In genomic region chr9:121495529-121495928, GRCm38 (mm10) we compare ENCODE assay signal across 8 mouse cellular contexts. TPM values are rescaled to one million over a fixed set of nuclear protein-coding genes. Genes with fewer than 3 reads are reported as not detected.
A peak's percentile ranks its signal among the peaks of the same experiment; 100 is the strongest.
DNase-seq lines count a peak whose midpoint lies in the region; ATAC-seq and TF ChIP-seq lines count a peak whose summit lies in the region.

Cck (minus strand) TSS chr9:121495694.

- ATAC-seq in hindbrain, embryonic 14.5 days (ENCODE audit: low FRiP score): no peak
- ATAC-seq in stomach, embryonic 14.5 days (ENCODE audit: insufficient number of reproducible peaks, insufficient read depth, low FRiP score, low read depth): 0 out of 2 replicates have a peak, but pooled peaks have one; percentile 71

- no peak for TF ChIP-seq CTCF in gastrocnemius, adult 2 months (IDR thresholded peaks at IDR 0.05)
- TF ChIP-seq CTCF in left cerebral cortex, adult 2 months (IDR thresholded peaks at IDR 0.05): no peak

- DNase-seq in adrenal gland, postnatal 10 days: peak; percentile 59
- DNase-seq in adrenal gland, postnatal 4 days (ENCODE audit: low spot score in 2 of 2): no peak
- peak; percentile 76 for DNase-seq in gastrocnemius, adult 2 months
- DNase-seq in hindbrain, embryonic 14.5 days (ENCODE audit: low spot score): no peak
- DNase-seq in left cerebral cortex, adult 2 months (ENCODE audit: extremely low spot score in 1 of 2, low spot score in 2 of 2): peak; percentile 48 to 76
- DNase-seq in lung, postnatal 4 days: peak; percentile 33 to 50
- DNase-seq in spleen, postnatal 14 days (ENCODE audit: low spot score in 2 of 2): no peak

- intact Hi-C loops in gastrocnemius, adult 2 months (cut with DNase I): no loop called here
- intact Hi-C loops in left cerebral cortex, adult 2 months (cut with DNase I): loop anchor here (1.0 to 2.0 kb wide), 2 partner anchors 61 to 106 kb away; no protein-coding TSS in a partner anchor

- no peaks in the 10 kb centered on the region for H3K36me3 ChIP-seq in hindbrain, embryonic 14.5 days (replicated peaks; ENCODE audit: control insufficient read depth, insufficient read depth)
- H3K36me3 ChIP-seq in stomach, embryonic 14.5 days (ENCODE audit: control insufficient read depth, insufficient read depth, low read length): no peaks in the 10 kb centered on the region

- WGBS in hindbrain, embryonic 14.5 days: 7% methylated on average over 12 of the region's 12 CpGs
- under 1% methylated on average over 12 of the region's 12 CpGs for WGBS in stomach, embryonic 14.5 days

- H3K27ac ChIP-seq in gastrocnemius, adult 2 months: no peak within 1 kb of the TSS
- H3K27ac ChIP-seq in hindbrain, embryonic 14.5 days: no peak within 1 kb of the TSS
- H3K27ac ChIP-seq in left cerebral cortex, adult 2 months: peak within 1 kb of the TSS; percentile 90
- H3K27ac ChIP-seq in stomach, embryonic 14.5 days (ENCODE audit: low read length): no peak within 1 kb of the TSS

- H3K4me2 ChIP-seq in hindbrain, embryonic 14.5 days (replicated peaks): peak within 1 kb of the TSS; percentile 58
- peak within 1 kb of the TSS; percentile 39 for H3K4me2 ChIP-seq in stomach, embryonic 14.5 days (replicated peaks; ENCODE audit: low read depth, low read length)

- H3K9ac ChIP-seq in hindbrain, embryonic 14.5 days: peak within 1 kb of the TSS; percentile 54
- H3K9ac ChIP-seq in stomach, embryonic 14.5 days (replicated peaks; ENCODE audit: low read depth, low read length): no peak within 1 kb of the TSS

- peaks cover 6% of the 10 kb centered on the region for H3K4me1 ChIP-seq in hindbrain, embryonic 14.5 days (replicated peaks; ENCODE audit: control insufficient read depth, insufficient read depth, low read length)
- H3K4me1 ChIP-seq in stomach, embryonic 14.5 days (ENCODE audit: control insufficient read depth, insufficient read depth, low read length): peaks cover 15% of the 10 kb centered on the region; the same call in 1 of the 2 replicates

- peak within 1 kb of the TSS; percentile 60 for H3K4me3 ChIP-seq in gastrocnemius, adult 2 months
- H3K4me3 ChIP-seq in hindbrain, embryonic 14.5 days (replicated peaks; ENCODE audit: low read length): peak within 1 kb of the TSS; percentile 36
- H3K4me3 ChIP-seq in left cerebral cortex, adult 2 months: peak within 1 kb of the TSS; percentile 65
- peak within 1 kb of the TSS; percentile 23 for H3K4me3 ChIP-seq in stomach, embryonic 14.5 days (ENCODE audit: low read depth, low read length)

- no peaks in the 10 kb centered on the region for H3K9me3 ChIP-seq in hindbrain, embryonic 14.5 days (ENCODE audit: control insufficient read depth, low read length)
- no peaks in the 10 kb centered on the region for H3K9me3 ChIP-seq in stomach, embryonic 14.5 days (ENCODE audit: control insufficient read depth, low read depth, low read length)

- H3K27me3 ChIP-seq in hindbrain, embryonic 14.5 days (ENCODE audit: control insufficient read depth, insufficient read depth, low read length): peaks cover 53% of the 10 kb centered on the region
- peaks cover 22% of the 10 kb centered on the region for H3K27me3 ChIP-seq in stomach, embryonic 14.5 days (ENCODE audit: control insufficient read depth, insufficient read depth, low read length)

RNA-seq across cellular contexts. Expression of gene Cck, which starts in this region (rescaled TPM):
- under 1 TPM; 0.78 to 0.97 TPM for total RNA-seq in adrenal gland, postnatal 10 days (2021)
- total RNA-seq in adrenal gland, postnatal 4 days (2021): 1 to 10 TPM in 1 of 2 experiments, under 1 TPM in 1; 0.67 to 1.5 TPM
- total RNA-seq in gastrocnemius, adult 2 months (2021): not detected
- 73.5 and 83.2 TPM in 2 replicates for polyA plus RNA-seq in hindbrain, embryonic 14.5 days (2014; fragmentation: Nextera tagmentation; extraction: Ambion mirVana)
- total RNA-seq in left cerebral cortex, adult 2 months (2021): 100 to 1,000 TPM; 710 to 764 TPM
- 2.6 and 3.0 TPM in 2 replicates for polyA plus RNA-seq in stomach, embryonic 14.5 days (2014; fragmentation: Nextera tagmentation; extraction: Ambion mirVana)

Comparison
In these comparisons a context has a peak if more than half of its experiments do, and no peak if none do; other contexts are left out.
1. RNA of gene Cck (total RNA-seq): 710 to 764 TPM in left cerebral cortex, adult 2 months; 0.67 to 1.5 TPM in adrenal gland, postnatal 4 days, 0.78 to 0.97 TPM in adrenal gland, postnatal 10 days and not detected in gastrocnemius, adult 2 months; every median in the first group is over 100 times any median in the second.
2. RNA of gene Cck (polyA plus RNA-seq): 73.5 to 83.2 TPM in hindbrain, embryonic 14.5 days; 2.6 to 3.0 TPM in stomach, embryonic 14.5 days; every median in the first group is over 10 times any median in the second.
3. Peak in DNase-seq in adrenal gland, postnatal 10 days; RNA of the gene not detected or under 1 TPM.
4. Peak in DNase-seq and H3K4me3 ChIP-seq in gastrocnemius, adult 2 months; RNA of the gene not detected or under 1 TPM.
5. DNase-seq: peak in left cerebral cortex, adult 2 months (2 of 2) and lung, postnatal 4 days (2 of 2); none in adrenal gland, postnatal 4 days (0 of 2), hindbrain, embryonic 14.5 days (single experiment) and spleen, postnatal 14 days (0 of 2).
6. Peak in every context shown above with its lines, with median percentiles within 50 percentile points of each other: H3K4me3 ChIP-seq.